Mouse (Mus musculus): ENCODE data around the gene Clec10a.

The Clec10a gene

GRCm38 (mm10) chr11:70180496-70180895 lies 24.5 kb downstream of the Clec10a start:
- no peak for DNase-seq (ENCODE audit: low spot score in 2 of 2)

GRCm38 (mm10) chr11:70185120-70185519 lies 29.1 kb downstream of the Clec10a start:
- no peak for DNase-seq (ENCODE audit: low spot score in 2 of 2)

GRCm38 (mm10) chr11:70189319-70190134 lies 33.5 kb downstream of the Clec10a start:
- DNase-seq (ENCODE audit: low spot score in 2 of 2): no peak

DNA sequence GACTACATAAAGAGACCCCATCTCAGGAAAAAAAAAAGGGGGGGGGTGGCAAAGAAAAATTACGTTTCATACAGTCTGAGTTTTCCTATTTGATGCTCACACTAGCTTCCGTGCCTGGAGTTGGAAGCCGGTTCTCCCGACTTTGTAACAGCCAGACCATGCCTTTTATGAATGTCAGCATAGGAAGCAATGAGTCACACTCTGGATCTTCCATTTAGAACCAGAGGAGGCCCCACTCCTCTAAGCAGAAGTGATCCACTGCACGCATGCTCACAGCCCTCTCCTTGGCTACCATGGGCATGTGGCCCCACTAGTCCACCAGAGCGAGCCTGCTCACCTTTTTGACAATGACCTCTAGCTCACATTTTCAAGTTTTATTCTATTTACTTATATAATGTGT lies 35.2 kb downstream of the Clec10a start:
- no peak for DNase-seq (ENCODE audit: low spot score in 2 of 2)

GRCm38 (mm10) chr11:70192157-70192556 lies 36.2 kb downstream of the Clec10a start:
- DNase-seq (ENCODE audit: low spot score in 2 of 2): no peak

- no peak for DNase-seq (ENCODE audit: low spot score in 2 of 2)
These were observed 37.6 kb downstream of the Clec10a start for GRCm38 (mm10) chr11:70193354-70194285.

GRCm38 (mm10) chr11:70198332-70198731 lies 42.3 kb downstream of the Clec10a start:
- DNase-seq (ENCODE audit: low spot score in 2 of 2): no peak

- DNase-seq (ENCODE audit: low spot score in 2 of 2): no peak
These were observed 43.1 kb downstream of the Clec10a start for GRCm38 (mm10) chr11:70199107-70199506.

DNA sequence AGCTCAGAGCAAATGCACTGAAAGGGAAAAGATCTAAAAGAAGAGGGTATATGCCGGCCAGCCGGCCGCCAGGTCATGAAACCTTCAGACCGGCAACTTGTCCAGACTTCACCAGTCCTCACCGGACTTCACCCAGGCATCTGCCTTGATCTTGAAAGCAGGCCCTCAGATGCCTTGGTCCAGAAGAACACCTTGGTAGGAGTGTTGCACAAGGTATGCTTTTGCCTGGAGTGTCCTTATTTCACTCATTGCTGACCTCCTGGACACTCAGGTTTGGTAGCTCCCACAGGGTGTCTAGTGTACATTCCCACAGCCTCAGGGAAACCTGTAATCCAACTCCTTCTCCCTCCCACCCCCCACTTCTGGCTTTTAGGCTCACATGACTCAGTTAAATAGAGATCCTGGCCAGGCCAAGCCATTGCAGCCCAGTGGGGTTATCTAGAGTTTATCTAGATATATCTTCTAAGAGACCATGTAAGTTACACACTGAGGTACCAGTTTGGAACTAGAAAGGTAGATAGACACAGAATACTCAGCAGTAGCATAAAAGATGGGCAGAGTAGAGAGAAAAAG lies 44.1 kb downstream of the Clec10a start:
- DNase-seq (ENCODE audit: low spot score in 2 of 2): no peak

GRCm38 (mm10) chr11:70201691-70202090 lies 45.7 kb downstream of the Clec10a start:
- peak; percentile 69 to 89 for DNase-seq (ENCODE audit: low spot score in 2 of 2)

DNA sequence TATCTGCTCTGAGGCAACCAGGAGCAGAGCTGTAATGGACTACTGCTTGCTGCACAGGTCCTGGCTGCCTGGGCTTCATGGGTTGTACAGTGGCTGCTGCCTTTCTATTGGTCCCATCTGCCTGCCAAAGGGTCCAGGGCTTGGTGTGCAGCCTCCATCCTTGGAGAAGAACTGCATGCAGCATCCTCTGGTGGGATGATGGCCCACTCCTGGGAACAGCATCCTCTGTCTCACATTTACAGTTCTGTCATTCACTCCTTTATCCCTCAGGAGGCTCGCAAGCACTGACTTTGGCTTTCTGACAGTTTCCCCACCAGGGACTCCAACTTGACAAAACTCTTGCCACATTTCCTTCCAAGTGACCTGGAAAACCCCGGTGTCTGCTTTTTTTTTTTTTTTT lies 50.8 kb downstream of the Clec10a start:
- no peak for DNase-seq (ENCODE audit: low spot score in 2 of 2)

DNA sequence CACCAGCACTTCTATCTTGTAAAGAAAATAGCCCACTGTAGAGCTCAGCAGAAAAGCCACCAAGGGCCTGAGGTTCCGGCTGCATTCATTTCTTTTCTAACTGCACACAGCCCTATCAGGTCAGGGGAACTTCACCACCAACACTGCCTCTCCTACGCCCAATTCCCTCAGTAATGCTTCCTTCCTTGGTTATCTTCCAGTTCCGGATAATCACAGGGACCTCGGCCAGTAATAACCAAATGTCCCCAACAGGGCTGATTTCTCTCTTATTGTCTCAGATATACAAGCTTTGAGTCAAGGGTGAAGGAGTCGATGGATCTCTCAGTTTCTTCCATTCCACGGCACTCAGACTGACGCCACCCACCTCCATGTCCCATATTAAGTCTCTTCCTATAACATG lies 51.3 kb downstream of the Clec10a start:
- DNase-seq (ENCODE audit: low spot score in 2 of 2): no peak

DNA sequence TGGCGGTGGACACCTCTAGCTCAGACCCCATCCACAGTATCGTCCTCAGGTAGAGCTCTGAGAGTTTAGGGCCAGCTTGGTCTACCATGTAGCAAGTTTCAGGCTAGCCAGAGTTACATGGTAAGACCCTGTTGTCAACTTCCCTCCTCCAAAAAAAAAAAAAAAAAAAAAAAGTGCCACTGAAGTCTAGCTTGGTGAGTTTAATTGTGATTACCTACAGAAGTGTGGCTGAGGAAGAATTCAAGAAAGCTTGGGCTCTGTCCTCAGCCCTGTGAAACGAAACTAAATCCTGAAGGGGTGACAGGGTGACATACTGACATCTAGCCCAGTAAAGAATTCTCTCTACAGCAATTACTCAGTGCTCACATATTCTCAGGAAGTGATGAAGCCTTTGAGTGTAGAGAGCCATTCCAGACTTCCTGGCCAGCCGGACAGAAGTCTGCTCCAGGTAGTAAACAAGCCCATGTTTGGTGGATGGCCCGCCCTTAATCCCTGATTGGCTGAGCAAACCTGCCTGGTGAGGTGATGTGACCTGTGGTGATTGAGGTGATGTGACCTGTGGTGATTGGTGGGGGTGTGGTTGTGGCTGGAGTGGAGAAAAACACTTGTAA lies 52.9 kb downstream of the Clec10a start:
- DNase-seq (ENCODE audit: low spot score in 2 of 2): no peak

DNA sequence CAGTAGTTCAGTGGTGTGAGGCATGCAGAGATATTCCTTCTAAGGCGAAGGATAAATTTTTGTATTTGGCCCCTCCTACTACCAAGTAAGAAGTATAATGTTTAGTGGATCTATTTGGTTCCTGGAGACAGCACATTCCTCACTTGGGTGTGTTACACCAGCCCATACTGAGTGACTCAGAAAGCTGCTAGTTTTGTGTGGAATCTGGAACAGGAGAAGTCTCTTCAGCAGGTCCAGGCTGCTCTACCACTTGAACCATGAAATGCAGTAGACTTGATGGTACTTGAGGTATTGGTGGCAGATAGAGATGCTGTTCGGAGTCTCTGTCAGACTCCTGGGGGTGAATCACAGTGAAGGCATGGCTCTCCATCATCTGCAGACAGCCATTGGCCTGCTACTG lies 54.7 kb downstream of the Clec10a start:
- no peak for DNase-seq (ENCODE audit: low spot score in 2 of 2)

DNA sequence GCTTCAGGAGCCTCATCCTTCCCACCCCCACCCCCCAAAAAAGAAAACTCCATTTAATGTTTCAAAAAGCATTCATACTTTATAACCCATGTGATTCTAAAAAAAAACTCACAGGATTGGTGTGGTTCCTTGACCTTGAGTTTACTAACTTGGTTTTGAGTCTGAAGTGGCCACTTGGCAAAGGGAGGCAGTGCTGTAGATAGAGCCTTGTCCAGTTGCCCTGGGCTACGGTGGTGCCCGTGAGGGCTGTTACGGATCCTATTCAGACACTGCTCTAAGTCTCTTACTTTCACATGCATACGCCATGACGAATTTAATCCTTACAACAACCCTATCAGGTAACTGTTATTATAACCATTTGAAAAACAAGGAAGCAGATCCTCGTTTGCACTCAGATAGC lies 56.0 kb downstream of the Clec10a start:
- DNase-seq (ENCODE audit: low spot score in 2 of 2): no peak

DNA sequence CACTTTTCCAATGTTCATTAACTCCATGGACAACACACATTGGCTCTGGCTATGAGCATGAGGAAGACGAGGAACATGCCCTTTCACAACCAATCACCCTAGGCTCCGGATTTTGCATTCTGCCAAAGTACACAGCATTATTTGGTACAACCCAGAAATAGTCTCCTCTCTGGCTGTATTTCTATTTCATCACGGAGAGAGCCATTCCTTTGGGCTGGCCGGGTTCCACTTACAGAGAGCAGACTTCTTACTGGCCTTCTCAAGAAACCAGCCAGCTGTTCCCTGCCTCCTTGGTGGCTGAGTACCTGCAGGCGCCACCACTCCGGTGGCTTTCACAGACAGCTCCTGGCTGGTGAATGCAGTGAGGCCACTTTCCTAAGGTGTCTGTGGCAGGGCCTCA lies 56.4 kb downstream of the Clec10a start, which contains the start of gene Slc16a11:
Gene Slc16a11 (plus strand): TSS at position 330 of the 400 bp plus-strand sequence.
- no peak for DNase-seq (ENCODE audit: low spot score in 2 of 2)

GRCm38 (mm10) chr11:70212896-70213295 lies 56.9 kb downstream of the Clec10a start:
- peak in 1 of 2 experiments; percentile 70 for DNase-seq (ENCODE audit: low spot score in 2 of 2)

- no peak for DNase-seq (ENCODE audit: low spot score in 2 of 2)
These were observed 57.7 kb downstream of the Clec10a start for GRCm38 (mm10) chr11:70213736-70214135.

GRCm38 (mm10) chr11:70214191-70214855 lies 58.3 kb downstream of the Clec10a start:
- no peak for DNase-seq (ENCODE audit: low spot score in 2 of 2)

- DNase-seq (ENCODE audit: low spot score in 2 of 2): no peak
These were observed 58.8 kb downstream of the Clec10a start for GRCm38 (mm10) chr11:70214856-70215209.

GRCm38 (mm10) chr11:70215301-70215700 lies 59.3 kb downstream of the Clec10a start:
- DNase-seq (ENCODE audit: low spot score in 2 of 2): no peak

Data from spleen, postnatal 10 days (tissue).